Mouse (Mus musculus): Measurements from ENCODE around the gene Cygb.

Cygb gene

DNA sequence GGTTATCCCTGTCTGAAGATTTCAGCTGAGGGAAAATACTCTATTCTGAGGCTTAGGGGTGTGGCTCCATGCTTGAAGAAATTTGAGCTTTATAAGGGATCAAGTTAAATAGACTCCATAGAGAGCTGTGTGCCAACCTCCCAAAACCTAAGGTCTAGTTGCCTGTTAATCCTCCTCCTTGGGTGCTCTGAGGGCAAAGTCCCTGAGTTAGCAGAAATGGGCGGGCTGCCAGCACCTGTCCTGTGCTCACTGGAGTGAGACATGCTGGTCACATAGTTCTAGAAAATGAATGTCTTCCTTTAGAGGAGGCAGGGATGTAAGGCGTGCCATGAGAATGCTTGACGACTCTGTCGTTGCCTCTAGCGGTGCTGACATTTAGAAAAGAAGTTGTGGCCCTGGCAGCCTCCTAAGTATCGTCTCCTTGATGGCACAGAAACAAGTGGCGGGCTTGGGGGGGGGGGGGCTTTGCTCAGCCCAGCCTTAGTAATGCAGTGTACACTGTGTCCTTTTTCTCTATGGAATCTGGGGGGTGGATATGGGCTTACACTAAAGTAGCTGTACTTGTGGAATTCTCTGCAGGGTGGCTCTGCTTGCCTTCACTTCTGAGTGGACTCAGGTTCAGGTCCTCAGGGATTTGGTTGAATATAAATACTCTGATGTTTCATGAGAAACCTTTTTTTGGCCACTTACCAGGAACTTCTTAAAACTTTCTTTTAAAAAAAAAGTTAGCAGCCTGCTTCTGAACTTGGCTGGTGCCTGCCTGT lies 20.7 kb upstream of the Cygb start:
- in situ Hi-C loops (cut with MboI, MseI), result no loop called here

DNA sequence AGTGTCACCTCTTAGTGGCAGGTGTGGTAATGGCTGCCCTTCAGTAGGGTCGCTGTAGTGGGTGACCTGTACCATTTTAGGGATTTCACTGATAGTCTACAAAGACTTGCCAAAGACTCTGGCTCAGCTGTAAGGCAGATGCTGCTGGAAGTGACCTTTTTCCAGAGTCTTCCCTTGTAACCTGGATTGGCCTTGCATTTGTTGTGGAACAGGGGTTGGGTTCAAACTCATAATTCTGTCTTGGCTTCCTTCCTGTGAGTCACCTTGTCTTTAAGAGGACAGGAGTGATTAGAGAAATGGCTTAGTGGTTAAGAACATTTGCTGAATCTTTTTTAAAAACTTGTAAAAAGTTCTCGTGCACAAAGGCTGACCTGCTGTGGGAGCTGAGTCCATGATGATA lies 19.3 kb upstream of the Cygb start:
- in situ Hi-C loops (cut with MboI, MseI), result no loop called here

DNA sequence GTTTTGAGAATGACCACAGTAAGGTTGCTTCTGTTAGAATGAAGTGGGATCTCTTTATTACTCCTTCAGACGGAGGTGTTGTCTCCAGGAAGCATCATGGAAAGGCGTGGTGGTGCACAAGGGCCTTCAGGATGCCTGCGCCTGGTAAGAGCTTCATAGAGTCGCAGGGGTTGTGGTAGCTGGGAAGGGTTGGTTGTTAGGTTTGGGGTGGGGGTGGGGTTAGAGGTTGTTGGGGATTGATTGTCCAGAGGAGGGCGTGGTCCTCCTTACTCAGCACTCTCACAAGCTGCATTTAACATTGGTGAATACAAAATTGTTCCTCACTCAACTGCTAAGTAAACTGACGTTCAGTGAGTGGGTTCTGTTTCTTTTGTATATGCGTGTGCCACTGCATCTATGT lies 18.5 kb upstream of the Cygb start:
- in situ Hi-C loops (cut with MboI, MseI), result no loop called here

DNA sequence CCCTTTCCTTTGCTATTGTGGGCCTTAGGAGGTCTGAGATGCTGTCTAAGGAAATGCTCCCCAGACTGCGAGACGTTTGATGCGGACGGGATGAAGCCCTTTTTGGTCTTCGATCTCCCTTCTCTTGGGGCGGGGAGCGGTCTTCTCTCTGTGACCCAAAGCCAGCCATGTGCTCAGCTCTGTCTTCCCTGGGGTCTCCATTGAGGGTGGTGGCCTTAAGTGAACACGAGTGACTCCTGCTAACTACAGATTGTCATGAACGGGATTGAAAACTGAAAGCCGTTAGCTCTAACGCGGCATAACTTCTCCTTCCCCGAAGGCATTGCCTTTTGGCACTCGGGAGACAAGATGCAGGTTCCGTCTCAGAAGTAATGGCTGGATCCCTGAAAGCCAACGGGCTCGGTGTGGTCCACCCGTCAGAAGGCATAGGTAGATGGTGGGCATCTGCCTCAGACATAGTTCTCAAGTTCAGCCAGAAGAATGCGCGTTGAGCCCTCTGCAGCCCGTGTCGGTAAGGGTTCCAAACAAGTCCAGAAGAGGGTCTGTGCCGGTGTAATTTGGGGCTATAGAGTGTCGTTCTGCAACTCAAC lies 17.8 kb upstream of the Cygb start:
- in situ Hi-C loops (cut with MboI, MseI), result no loop called here

DNA sequence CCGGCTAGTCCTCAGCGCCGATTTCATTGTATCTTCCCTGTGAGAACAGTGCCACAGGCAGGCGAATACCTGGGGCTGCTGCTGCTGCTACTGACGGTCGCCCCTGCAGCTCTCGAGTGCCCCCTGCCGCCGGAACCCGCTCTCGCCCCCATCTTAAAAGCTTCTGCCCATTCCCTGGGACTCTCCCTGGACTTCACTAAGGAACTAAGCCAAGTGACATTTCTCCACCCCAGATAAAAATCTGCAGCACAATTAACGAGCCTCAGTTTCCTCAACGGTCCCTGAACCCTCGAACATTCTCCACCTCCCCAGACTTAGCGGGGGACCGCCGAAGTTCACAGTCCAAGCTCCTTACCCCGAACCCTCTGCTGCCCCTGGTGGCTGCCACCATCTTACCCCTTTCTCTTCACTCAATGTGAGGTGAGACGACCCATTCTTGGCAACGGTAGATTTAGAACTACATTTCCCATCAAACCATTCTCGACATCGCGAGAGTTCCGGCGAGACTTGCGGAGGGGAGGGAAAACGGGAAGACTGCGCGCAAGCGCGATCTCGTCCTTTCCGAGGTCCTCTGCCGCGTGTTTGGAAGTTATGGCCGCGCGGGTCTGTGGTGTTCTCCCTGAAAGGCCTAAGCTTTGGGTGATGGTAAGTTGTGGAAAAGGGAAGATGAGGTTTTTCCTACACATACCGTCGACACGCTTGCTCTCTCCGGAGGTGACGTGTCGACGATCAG lies 17.2 kb upstream of the Cygb start:
- in situ Hi-C loops (cut with MboI, MseI), result no loop called here

DNA sequence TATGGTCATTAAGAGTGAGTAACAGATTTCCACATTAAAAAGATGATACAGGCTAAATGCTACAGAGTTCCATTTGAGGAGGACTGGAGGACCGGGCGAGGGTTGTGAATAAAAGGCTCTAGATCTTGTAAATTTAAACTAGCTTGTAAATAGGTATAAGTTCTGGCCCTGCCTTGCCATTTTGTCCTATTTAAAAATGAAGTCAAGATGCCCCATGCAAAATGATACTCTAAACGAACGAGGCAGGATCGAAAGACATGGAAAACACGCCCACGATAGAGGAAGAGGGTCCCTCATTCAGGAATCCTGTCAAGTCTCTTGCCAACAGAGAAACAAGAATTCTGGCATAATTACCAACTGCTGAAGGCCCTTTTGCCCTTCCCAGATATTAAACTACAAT lies 16.3 kb upstream of the Cygb start:
- in situ Hi-C loops (cut with MboI, MseI), result no loop called here

DNA sequence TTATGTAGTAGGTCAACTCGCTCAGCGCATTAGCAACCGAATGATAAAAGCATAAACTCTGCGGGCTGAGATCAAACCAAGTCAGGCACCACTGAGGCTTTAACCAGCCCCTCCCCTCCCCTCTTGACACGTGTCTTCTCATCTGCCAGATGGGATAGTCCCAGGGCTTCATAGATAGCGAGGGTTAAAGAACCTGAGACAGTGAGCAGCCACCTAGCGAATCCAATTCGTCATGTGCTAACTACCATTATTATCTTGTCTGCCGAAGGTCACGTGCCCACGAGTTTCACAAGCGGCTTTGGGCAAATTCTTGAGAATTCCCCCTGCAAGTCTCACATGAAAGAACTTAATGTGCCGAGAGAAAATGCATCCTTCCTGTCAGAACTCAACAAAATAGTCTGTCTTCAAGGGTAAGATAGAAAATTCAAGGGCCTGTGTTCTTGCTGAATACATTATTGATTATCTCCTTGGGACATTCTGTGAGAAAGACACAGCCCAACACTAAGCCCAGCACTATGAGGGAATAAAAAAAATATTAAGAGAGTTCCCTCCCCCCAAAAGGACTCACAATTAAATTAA lies 15.8 kb upstream of the Cygb start:
- in situ Hi-C loops (cut with MboI, MseI), result loop anchor here (10.0 kb wide), 1 partner anchor 305 kb away; no protein-coding TSS in a partner anchor

DNA sequence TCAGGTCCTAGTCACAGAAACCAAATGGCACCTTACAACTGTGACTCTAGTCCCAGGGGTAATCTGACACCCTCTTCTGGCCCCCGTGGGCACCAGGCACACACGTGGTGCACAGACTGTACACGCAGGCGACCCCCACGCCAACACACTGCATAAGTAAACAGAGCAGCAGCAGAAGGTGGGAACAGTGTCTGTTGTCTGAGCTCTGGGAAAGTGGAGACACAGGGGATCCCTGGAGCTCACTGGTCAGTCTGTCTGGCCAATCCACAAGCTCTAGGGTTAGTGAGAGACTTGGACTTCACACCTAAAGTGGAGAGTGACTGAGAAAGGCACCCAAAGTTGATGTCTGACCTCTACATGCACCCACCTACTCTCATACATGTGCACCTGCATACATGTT lies 15.2 kb upstream of the Cygb start:
- in situ Hi-C loops (cut with MboI, MseI), result loop anchor here (10.0 kb wide), 1 partner anchor 305 kb away; no protein-coding TSS in a partner anchor

DNA sequence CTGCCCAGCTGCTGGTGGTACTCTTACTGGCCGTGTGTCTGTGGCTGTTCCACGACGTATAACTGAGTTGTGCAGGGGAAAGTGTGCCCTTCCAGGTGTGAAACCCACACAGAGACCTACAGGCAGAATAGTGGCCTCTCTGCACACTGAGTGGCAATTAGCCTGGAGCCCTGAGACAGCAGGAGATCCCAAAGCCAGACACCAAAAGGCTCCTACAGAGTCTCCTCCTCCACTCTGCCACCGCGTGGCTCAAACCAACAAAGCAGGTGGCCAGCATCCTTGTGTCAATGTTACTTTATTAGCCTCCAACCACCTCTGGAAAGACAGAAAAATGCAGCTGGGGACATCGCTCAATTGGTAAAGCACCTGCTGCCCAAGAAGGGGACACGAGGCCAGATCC lies 14.7 kb upstream of the Cygb start:
- in situ Hi-C loops (cut with MboI, MseI), result loop anchor here (10.0 kb wide), 1 partner anchor 304 kb away; no protein-coding TSS in a partner anchor

DNA sequence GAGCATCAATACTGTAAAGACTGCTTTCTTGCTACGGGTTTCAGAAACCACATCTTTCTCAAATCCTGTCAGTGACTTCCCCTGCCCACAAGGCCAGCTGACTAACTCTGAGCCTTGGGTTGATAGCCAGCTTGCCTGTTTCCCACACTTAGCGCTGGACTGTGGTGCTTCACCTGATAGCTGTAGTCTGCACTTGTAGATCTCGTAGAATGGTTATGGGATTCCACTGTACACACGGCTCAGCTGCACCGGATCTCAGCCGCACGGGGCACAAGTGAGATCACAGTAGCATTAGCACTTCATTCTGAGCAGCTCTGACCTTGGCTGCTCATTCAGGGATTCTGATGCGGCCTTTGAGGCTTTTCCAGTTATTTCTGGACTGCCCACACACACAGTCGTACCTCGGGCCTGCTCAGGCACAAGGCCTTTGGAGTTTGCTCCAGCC lies 14.3 kb upstream of the Cygb start:
- in situ Hi-C loops (cut with MboI, MseI), result loop anchor here (10.0 kb wide), 1 partner anchor 304 kb away; no protein-coding TSS in a partner anchor

DNA sequence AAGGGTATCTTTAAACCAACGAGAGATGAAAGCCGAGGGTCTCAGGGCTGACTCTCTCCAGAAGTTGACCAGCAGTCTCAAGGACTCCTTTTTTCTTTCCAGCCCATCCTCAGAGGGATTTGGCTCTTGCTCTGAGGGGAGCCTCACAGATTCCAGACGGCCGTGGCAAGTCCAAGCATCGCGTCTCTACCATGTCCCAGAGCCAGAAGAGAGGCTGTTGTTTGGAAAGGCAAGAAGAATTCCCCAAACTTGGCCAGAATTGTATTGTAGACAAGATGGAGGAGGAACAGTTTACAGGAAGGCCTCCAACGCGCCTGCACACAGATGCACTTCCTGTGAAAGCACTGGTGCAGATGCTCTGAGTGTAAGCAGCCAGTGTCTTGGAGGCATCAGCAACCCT lies 13.8 kb upstream of the Cygb start:
- in situ Hi-C loops (cut with MboI, MseI), result loop anchor here (10.0 kb wide), 1 partner anchor 303 kb away; no protein-coding TSS in a partner anchor

DNA sequence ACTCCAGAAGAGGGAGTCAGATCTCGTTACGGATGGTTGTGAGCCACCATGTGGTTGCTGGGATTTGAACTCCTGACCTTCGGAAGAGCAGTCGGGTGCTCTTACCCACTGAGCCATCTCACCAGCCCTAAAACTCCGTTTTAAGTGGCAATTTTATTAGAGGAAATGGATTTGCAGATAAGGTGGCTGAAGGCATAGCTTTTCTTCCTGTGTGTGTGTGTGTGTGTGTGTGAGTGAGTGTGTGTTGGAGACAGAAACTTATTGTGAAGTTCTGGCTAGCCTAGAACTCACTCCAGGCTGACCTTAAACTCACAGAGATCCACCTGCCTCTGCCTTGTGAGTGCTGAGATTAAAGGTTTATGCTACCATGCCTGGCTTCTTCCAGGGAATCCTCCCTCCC lies 12.9 kb upstream of the Cygb start:
- in situ Hi-C loops (cut with MboI, MseI), result loop anchor here (10.0 kb wide), 1 partner anchor 302 kb away; no protein-coding TSS in a partner anchor

DNA sequence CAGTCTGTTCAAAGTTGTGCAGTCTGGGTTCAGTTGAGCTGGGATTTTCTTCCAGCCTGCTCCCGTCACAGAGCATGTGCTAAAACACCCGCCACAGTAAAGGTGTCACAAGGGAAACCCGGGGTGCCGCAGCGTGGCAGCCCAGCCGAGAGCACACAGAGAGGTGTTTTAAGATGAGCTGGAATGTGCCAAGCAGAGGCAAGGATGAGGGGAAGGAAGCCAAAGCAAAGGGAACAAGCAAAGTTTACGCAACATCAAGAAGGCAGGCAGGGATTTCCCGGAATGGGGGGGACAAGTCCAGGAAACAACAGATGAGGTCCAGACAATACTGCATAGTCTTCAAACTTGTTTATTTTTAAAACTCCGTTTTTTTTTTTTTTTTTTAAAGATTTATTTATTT lies 12.5 kb upstream of the Cygb start:
- in situ Hi-C loops (cut with MboI, MseI), result loop anchor here (10.0 kb wide), 1 partner anchor 302 kb away; no protein-coding TSS in a partner anchor

DNA sequence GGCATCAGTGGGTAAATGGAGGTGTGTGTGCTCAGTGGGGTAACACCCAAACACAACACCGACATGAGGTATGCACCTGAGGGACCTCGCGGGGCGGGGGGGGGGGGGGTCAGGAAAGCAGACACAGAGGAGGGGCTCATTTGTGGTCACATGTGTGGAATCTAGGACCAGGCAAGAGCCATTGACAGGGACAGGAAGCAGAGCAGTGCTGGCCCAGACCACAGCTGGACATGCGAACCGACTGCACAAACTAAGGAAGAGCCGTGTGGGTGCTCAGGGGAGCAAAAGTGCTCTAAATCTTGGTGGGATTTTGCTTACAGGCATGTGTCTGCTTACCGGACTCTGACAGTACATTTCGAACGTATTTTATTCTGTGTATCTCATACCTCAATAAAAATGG lies 11.2 kb upstream of the Cygb start:
- in situ Hi-C loops (cut with MboI, MseI), result loop anchor here (10.0 kb wide), 1 partner anchor 300 kb away; no protein-coding TSS in a partner anchor

DNA sequence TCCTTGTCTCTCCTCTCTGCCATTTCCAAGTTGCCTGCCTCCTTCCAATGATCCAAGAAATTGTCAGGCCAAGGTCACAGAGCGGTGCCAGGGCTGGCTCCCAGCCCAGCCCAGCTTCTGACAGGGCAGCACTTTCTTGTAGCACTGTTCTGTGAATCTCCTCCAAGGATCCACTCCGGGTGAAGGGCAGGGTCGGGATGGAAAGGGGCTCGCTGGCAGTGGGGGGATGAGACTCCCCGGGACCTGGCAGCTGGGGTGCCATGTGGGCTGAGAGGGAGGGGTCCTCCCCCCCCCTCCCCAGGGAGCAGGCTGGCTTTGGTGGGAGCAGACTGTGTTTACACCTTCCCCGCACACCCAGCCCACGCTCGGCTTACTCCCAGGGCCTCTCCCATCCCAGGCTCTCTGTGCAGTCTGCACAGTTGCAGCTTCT lies 7.8 kb upstream of the Cygb start:
- in situ Hi-C loops (cut with MboI, MseI), result loop anchor here (10.0 kb wide), 1 partner anchor 297 kb away; no protein-coding TSS in a partner anchor

DNA sequence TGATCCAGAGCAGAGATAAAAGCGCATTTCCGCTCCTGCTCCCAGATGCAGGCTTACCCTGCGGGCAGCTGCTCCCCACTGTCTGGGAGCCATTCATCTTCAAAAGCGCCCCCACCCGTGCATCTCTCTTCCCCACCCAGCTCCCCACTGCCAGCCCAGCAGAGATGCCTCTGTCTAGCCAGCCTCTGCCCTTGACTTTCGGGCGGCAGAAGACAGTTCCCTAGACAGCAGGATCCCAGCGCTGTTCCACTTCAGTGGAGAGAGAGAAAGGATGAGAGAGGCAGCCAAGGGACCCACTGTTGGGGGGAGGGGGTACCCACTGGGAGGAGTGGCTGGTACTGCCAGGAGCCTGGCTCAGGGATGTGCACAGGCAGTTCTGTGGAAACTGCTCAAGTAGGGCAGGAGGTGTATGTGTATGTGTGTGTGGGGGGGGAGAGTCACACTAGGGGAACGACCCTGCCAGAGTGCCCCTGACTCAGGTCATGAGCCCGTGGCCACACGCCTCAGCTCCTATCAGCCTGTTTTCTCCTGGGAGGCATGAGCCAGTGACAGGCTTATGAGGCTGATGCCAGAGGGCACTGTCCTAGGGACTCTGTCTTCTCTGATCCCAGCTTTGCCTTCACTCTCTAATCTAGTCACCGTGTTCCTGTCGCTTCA lies 7.3 kb upstream of the Cygb start:
- in situ Hi-C loops (cut with MboI, MseI), result loop anchor here (10.0 kb wide), 1 partner anchor 297 kb away; no protein-coding TSS in a partner anchor

DNA sequence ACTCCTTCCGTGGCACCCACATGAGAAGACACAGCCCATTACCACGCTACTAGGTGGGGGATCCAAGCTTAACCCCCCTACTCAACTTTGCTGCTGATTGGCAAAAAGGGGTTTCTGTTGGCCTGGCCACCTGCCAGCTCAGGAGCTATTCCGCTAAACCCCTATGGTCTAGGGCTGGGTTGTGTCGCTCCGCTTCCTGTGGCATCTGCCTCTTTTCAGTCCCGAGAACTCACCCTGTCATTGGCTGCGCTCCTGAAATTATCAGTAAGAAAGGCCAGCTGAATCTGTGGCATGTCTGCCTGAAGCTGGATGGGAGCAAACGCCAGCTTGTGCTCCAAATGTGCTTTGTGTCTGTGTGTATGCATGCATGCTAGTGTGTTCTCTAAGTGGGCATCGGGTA lies 6.1 kb upstream of the Cygb start:
- in situ Hi-C loops (cut with MboI, MseI), result loop anchor here (10.0 kb wide), 1 partner anchor 295 kb away; no protein-coding TSS in a partner anchor

DNA sequence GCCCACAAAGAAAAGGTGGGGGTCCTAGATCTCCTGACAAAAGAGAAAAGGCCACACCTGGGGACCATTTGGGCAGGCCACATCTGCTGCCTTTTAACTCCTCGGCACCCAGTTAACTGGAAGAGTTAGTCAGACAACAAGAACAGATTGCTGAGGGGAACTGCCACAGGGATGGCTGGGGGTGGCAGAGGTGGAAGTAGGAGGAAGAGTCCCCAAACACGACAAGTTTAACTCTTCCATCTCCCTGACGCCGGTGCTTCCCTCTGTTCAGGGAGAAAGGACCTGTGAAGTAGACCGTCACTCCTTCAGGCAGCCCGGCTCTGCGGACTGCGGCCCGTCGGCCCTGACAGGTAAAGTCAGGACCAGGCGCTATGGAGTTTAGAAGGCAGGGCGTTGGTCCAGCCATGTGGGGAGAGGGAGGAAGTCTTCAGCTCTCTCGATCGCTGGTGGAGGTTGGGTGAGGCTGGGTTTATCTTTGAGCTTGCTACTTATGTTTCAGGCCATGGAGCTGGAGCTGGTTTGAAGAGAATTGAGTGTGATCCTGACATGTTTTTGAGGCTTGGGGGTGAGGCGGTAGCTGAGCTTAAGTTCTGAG lies 5.0 kb upstream of the Cygb start:
- in situ Hi-C loops (cut with MboI, MseI), result no loop called here

DNA sequence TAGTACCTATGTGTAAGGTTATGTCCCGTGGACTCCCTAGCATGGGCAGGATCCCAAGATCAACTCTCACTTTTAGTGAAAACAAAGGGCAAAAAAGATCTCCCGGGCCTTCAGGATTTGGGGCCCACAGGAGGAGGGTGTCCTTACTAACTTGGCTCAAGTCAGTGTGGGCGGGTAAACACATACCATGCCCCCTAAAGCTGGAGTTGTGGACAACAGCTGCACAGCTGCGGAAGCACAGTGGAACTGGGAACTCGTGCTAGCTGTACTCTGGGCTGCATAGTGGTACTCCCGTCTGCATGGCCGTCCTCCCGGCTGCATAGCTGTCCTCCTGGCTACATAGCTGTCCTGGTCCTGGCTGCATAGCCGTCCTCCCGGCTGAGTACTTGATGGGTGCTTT lies 4.1 kb upstream of the Cygb start:
- in situ Hi-C loops (cut with MboI, MseI), result no loop called here

DNA sequence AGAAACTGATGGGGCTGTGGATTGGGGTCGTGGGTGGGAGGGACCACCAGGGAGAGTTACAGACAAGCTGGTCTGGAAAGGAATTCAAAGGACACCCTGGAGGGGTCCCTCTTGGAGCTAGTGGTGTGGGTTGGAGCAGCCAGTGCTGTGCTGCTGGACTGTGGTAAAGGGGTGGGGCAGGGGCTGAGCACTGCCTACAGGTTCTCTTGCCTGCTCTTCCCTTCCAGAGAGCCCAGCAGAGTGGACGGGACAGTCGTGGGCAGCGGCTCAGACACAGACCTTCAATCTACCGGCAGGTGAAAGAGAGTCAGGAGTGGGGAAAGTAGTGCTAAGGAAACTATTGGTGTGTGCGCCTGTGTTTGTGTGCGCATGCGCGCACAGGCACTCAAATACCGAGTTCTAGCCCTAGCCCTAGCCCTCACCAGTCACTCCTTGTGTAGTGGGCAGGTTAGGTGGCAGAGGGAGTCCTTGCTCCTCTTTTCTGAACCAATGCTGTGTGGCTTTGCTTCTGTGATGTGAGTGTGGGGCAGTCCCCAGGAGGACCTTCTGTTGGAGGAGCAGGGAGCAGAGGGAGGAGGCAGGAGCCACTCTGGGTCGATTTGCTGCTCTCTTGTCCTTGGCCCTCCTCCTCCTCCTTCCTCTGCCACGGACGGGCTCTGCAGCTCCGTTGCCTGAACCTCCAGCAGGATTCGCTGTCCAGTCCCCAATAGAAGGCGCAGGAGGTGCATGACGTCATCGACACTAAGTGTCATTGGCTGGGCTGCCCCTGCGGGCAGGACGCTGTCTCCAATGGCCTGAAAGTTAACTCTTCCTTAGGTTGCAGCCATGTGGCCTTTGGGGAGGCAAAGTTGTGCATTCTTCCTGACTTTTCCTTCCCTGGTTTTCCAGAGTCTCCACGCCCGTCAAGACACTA lies 3.5 kb upstream of the Cygb start:
- in situ Hi-C loops (cut with MboI, MseI), result no loop called here

Data from T-helper 1 cell (primary cell).